Mouse (Mus musculus): ENCODE data around the gene Mgat5.

DNA sequence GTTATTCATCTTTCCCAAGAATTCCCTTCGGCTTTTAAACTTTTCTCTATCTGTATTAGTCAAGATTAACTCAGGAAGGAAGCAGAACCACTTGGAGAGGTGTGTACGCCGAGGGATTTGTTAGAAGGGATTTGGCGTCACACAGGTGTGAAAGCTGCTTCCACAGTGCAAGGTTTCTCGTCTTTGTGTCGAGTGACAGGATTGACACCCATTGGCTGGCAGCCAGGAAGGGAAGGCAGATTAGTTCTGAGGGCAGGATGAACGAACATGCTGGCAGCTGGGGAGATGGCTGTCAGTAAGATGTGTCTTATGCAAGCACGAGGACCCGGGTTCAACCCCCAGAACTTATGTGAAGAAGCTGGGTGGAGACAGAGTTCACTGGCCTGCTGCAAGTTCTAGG lies 148.6 kb downstream of the Mgat5 start:
- TF ChIP-seq CEBPB (IDR thresholded peaks at IDR 0.05; ENCODE audit: insufficient read depth, poor library complexity, severe bottlenecking) (no peak), MAX (IDR thresholded peaks at IDR 0.05; ENCODE audit: low read depth) (no peak), POLR2A (IDR thresholded peaks at IDR 0.05; ENCODE audit: insufficient read length, low read depth) (no peak), TCF12 (IDR thresholded peaks at IDR 0.05; ENCODE audit: insufficient read depth, poor library complexity, severe bottlenecking) (no peak), USF1 (IDR thresholded peaks at IDR 0.05; ENCODE audit: low read depth) (no peak), POLR2AphosphoS2 (IDR thresholded peaks at IDR 0.05; ENCODE audit: insufficient read length, low read depth) (no peak), MYOG (IDR thresholded peaks at IDR 0.05; ENCODE audit: control insufficient read depth in 1 of 3, insufficient read depth in 1 of 3, insufficient read length in 2 of 3, low read depth in 2 of 3) (no peak), E2F4 (IDR thresholded peaks at IDR 0.05; ENCODE audit: insufficient read depth) (no peak), REST (IDR thresholded peaks at IDR 0.05; ENCODE audit: insufficient read depth, insufficient read length) (no peak)
